Mouse (Mus musculus) intestine, postnatal 0 days (tissue): ENCODE data around the gene Lgals7. TPM values are rescaled to one million over a fixed set of nuclear protein-coding genes. Genes with fewer than 3 reads are reported as not detected.
A peak's percentile ranks its signal among the peaks of the same experiment; 100 is the strongest.

Source experiments
- ATAC-seq: fragments of 200-750 bp; cut with Nextera tagmentation; 2 replicates; pipeline ENCODE4 v1.8.0; 2017; ENCODE audit warnings: mild to moderate bottlenecking, moderate TSS enrichment, moderate library complexity
- H3K27ac ChIP-seq: fragments of 300-500 bp; sonication (generic); 2 replicates; pipeline ENCODE4 v1.5.1; 2014; ENCODE audit warnings: mild to moderate bottlenecking, low read depth, low read length, moderate library complexity
- H3K27me3 ChIP-seq: fragments of 300-500 bp; sonication (generic); replicated peaks from 2 replicates; pipeline ENCODE4 v1.6.1; 2014; ENCODE audit warnings: low read length, mixed read lengths; ENCODE audit not compliant: control insufficient read depth, insufficient read depth
- H3K36me3 ChIP-seq: fragments of 300-500 bp; sonication (generic); 2 replicates; pipeline ENCODE4 v1.6.1; 2014; ENCODE audit warnings: mild to moderate bottlenecking, moderate library complexity; ENCODE audit not compliant: control insufficient read depth, insufficient read depth
- H3K4me1 ChIP-seq: fragments of 300-500 bp; sonication (generic); replicated peaks from 2 replicates; pipeline ENCODE4 v1.6.1; 2014; ENCODE audit warnings: antibody characterized with exemption, low read length, mixed read lengths; ENCODE audit not compliant: control insufficient read depth, insufficient read depth
- H3K4me2 ChIP-seq: fragments of 300-500 bp; sonication (generic); replicated peaks from 2 replicates; pipeline ENCODE4 v1.6.1; 2014; ENCODE audit warnings: low read depth, mild to moderate bottlenecking, moderate library complexity
- H3K4me3 ChIP-seq: fragments of 300-500 bp; sonication (generic); 2 replicates; pipeline ENCODE4 v1.5.1; 2014; ENCODE audit warnings: low read depth, low read length
- H3K9ac ChIP-seq: fragments of 300-500 bp; sonication (generic); 2 replicates; pipeline ENCODE4 v1.6.1; 2014; ENCODE audit warnings: mild to moderate bottlenecking, low read depth, low read length
- H3K9me3 ChIP-seq: fragments of 300-500 bp; sonication (generic); 2 replicates; pipeline ENCODE4 v1.6.1; 2016; ENCODE audit warnings: mixed run types; ENCODE audit not compliant: control insufficient read depth
- CTCF ChIP-seq: sonication (generic); IDR thresholded peaks from 2 replicates; pipeline ENCODE4 v1.5.1; 2016; ENCODE audit warnings: low read depth, mild to moderate bottlenecking, control low read depth, antibody characterized with exemption, moderate library complexity
- WGBS: fragments of 180-500 bp; shearing (Covaris S2); extraction: QIAGEN DNeasy Blood & Tissue Kit; methylation state at CpG from one replicate; pipeline ENCODE4 v1.1.7; 2014; 5-methylcytosine and 5-hydroxymethylcytosine counted together
- polyA plus RNA-seq: library from polyadenylated mRNA; unstranded; fragments of >200 nt; fragmentation: Nextera tagmentation; extraction: Ambion mirVana; gene quantifications from 2 replicates; pipeline ENCODE4 v1.2.1, GENCODE M21; 2015

Lgals7 gene
- polyA plus RNA-seq, 1 experiment from 2014 or later = 2.0 TPM

DNA sequence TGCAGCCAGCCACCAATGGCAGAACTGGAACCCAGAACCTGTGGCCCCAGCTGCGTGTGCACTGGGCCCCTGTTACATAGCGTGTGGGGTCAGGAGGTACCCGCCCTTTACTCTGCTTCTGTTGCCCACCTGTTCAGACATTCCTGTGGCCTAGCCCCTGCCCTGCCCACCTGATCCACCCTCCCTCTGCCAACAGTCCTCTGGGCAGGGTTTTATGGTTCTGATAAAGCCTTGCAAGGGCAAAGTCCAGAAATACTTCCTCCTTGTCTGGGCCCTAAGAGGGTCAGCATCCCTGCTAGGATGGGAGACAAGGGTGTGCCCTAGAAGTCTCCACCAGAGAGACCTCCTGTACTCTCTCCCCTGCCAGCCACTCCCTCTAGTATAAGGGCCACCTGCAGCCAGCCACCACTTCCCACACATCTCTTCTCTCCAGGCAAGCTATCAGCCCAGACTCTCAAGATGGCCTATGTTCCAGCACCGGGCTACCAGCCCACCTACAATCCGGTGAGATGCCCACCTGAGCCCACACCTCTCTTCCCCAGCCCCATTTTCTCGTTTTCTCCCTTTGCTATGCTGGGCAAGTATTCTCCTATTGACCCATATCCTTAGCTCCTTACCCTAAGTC lies 29.8 kb upstream of the Lgals7 start, which contains the start of gene Lgals4:
TSS of gene Lgals4 (plus strand) at position 132 of the 625 bp plus-strand sequence.
- 42% methylated on average over 6 of the region's 6 CpGs for WGBS
- H3K9me3 ChIP-seq = no peaks in the 10 kb centered on the region
- ATAC-seq = peak; percentile 76
- peak within 1 kb of the TSS; percentile 94 for H3K27ac ChIP-seq
- no peaks in the 10 kb centered on the region for H3K27me3 ChIP-seq
- H3K9ac ChIP-seq = peak within 1 kb of the TSS; percentile 85
- H3K36me3 ChIP-seq = peaks cover 42% of the 10 kb centered on the region; the same call in 1 of the 2 replicates
- peak within 1 kb of the TSS; percentile 70 for H3K4me2 ChIP-seq
- H3K4me1 ChIP-seq = peaks cover 4% of the 10 kb centered on the region; the same call in 1 of the 2 replicates
- no peak for TF ChIP-seq CTCF
- peak within 1 kb of the TSS; percentile 59 for H3K4me3 ChIP-seq

DNA sequence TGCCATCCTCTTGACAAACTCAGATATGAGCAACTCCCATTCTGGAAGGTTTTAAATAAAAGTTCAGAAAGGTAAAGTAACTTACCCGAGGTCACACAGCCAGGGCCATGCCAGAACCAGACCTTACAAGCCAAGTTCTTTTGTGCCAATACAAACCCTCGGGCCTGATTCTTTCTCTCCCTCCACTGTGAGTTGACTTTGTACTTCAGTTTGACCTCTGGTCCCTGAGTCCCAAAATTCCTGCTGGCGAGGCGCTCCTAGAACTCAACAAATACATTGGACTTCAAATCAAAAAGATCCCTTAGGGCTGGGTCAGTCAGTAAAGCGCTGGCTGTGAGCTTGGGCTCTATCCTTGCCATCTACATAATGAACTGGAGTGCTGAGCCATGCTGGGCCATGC lies 26.7 kb upstream of the Lgals7 start:
- H3K27me3 ChIP-seq = no peaks in the 10 kb centered on the region

DNA sequence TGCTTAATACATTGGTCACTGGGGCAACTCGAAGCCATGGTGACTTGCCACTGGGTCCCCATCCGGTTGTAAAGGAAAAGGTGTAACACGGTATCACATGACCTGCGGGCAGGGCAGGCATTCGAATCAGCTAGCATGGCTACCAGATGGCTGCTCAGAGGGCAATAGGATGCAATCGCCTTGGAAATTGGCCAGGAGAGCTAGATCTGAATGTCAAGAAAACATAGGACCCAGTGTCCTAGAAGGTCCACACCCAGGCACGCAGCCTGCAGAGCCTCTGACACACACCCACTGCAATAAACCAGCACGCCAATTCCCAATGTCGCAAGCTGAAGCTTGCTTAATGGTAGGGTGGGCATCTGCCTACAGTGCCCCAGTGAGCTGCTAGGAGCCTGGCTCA lies 25.3 kb upstream of the Lgals7 start:
- H3K4me1 ChIP-seq = 0 out of 2 replicates have a peak, but pooled peaks cover 8% of the 10 kb centered on the region
- 32% methylated on average over 9 of the region's 9 CpGs for WGBS
- H3K4me3 ChIP-seq = no peak overlapping the region
- ATAC-seq = peak; percentile 76
- no peaks in the 10 kb centered on the region for H3K9me3 ChIP-seq
- no peaks in the 10 kb centered on the region for H3K27me3 ChIP-seq
- peak overlapping the region; percentile 70 for H3K4me2 ChIP-seq
- no peak overlapping the region for H3K9ac ChIP-seq
- H3K27ac ChIP-seq = peak overlapping the region; percentile 94
- H3K36me3 ChIP-seq = peaks cover 36% of the 10 kb centered on the region
- TF ChIP-seq CTCF = no peak

More for the DNA sequence above, 26.7 kb upstream of the Lgals7 start:
- no peak for TF ChIP-seq CTCF
- H3K4me2 ChIP-seq = peak overlapping the region; percentile 70
- 44% methylated on average over 5 of the region's 5 CpGs for WGBS
- H3K9ac ChIP-seq = 0 out of 2 replicates have a peak overlapping the region, but pooled peaks have one; percentile 13
- H3K36me3 ChIP-seq = peaks cover 36% of the 10 kb centered on the region
- peak overlapping the region; percentile 59 for H3K4me3 ChIP-seq
- peak overlapping the region; percentile 94 for H3K27ac ChIP-seq
- 0 out of 2 replicates have a peak, but pooled peaks cover 8% of the 10 kb centered on the region for H3K4me1 ChIP-seq
- H3K9me3 ChIP-seq = no peaks in the 10 kb centered on the region
- no peak for ATAC-seq

DNA sequence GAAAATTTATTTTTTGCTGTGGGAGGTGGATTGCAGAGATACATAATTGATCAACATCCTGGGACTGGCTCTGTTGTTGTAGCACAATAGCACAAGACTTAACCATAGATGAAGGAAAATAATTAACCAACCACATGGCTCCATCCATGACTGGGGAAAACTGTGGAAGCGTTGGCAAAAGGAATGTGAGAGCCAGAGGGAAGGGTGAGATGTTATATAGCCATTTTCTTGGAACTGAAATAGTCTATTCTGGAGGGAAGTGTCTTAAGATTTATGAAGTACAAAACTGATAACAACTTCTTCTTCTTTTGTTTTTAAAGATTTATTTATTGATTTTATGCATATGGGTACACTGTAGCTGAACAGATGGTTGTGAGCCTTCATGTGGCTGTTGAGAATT lies 16.4 kb upstream of the Lgals7 start:
- WGBS = 65% methylated on average over 1 of the region's 1 CpGs
- Histone ChIP-seq H3K4me1 (no peaks in the 10 kb centered on the region; the same call in none of the 2 replicates), H3K27ac (no peak overlapping the region), H3K27me3 (no peaks in the 10 kb centered on the region), H3K36me3 (no peaks in the 10 kb centered on the region), H3K4me3 (no peak overlapping the region), H3K9me3 (no peaks in the 10 kb centered on the region), H3K4me2 (no peak overlapping the region), H3K9ac (no peak overlapping the region)
- no peak for TF ChIP-seq CTCF
- ATAC-seq = no peak

DNA sequence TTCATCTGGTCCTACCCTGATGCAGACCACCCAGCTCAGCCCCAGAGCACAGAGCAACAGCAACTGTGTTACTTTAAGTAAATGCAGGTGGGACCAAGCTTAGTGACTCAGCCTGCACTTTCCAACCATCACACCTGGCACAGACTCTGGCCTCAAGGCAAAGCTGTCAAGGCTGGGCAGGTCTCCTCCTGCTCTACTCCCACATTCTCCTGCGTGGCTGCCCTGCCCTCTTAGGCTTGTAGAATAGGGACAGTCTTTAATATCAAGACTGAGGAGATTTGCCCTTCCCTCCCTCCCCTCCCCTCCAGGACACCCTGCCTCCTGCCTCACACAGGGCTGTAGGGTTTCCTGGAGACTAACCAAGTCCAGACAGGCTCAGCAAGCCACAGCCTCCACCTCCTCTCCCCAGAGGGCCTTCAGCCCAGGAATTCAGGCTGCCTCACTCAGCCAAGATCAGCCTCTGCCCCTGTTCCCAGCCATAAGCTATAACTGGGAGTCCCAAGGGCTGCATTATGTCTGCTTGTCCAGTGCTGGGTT lies 13.9 kb upstream of the Lgals7 start:
- Histone ChIP-seq H3K9me3 (no peaks in the 10 kb centered on the region), H3K4me2 (no peak overlapping the region), H3K36me3 (no peaks in the 10 kb centered on the region), H3K4me1 (no peaks in the 10 kb centered on the region; the same call in none of the 2 replicates), H3K9ac (no peak overlapping the region; the same call in 1 of the 2 replicates), H3K4me3 (no peak overlapping the region), H3K27me3 (no peaks in the 10 kb centered on the region), H3K27ac (no peak overlapping the region)
- WGBS = 10% methylated on average over 1 of the region's 1 CpGs
- ATAC-seq = peak; percentile 59
- no peak for TF ChIP-seq CTCF

DNA sequence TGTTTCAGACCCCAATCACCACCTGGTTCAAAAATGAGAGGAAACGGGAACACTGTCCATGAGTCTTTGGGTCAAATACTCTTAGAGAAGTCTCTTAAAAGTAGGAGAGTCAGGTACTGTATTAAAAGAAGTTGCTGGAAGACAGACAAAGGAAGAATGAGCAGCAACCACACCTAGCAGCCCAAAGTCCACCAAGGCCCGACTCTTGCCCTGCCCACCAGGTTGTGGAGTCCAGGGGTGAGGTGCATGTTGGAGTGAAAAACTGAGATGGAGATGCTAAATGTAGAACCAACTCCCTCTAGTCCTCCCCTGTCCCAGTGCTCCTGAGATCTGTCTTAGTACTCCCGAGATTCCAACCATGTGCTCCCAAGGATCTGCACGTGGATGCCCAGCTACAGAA lies 13.0 kb upstream of the Lgals7 start:
- no peak for TF ChIP-seq CTCF
- WGBS = 65% methylated on average over 4 of the region's 4 CpGs
- Histone ChIP-seq H3K27ac (no peak overlapping the region), H3K9me3 (no peaks in the 10 kb centered on the region), H3K36me3 (no peaks in the 10 kb centered on the region), H3K4me3 (no peak overlapping the region), H3K4me1 (no peaks in the 10 kb centered on the region; the same call in none of the 2 replicates), H3K4me2 (peak overlapping the region; percentile 21), H3K9ac (no peak overlapping the region), H3K27me3 (no peaks in the 10 kb centered on the region)
- ATAC-seq = no peak
